Mouse (Mus musculus) E14TG2a.4 (cell line): ENCODE data around the gene Pp2d1.

Source experiments
- CTCF ChIP-seq: conservative IDR thresholded peaks from 2 replicates; pipeline ENCODE4 v1.5.1; 2014; ENCODE audit warnings: low read length
- NANOG ChIP-seq: IDR thresholded peaks from 2 replicates; pipeline ENCODE4 v1.6.1; 2014; ENCODE audit warnings: borderline replicate concordance, low read length, mixed read lengths

DNA sequence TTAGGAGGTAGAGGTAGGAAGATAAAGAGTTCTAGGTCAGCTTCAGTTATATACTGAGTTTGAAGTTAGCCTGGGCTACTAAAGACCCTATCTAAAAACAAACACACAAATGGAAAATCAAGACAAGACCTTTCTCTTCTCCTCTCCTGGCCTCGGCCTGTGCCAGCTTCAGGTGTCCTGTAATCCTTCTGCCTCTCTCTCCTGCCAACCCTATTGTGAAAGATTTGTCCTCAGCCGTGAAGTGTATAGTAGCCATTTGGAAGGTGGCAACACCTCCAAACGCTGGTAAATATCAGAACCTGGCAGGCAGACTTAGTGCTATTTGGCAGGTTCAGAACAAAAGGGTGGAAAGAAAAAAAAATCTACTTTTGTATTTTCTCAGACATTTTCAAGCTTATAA lies 41.0 kb upstream of the Pp2d1 start:
- TF ChIP-seq CTCF (no peak), NANOG (no peak)
